Mouse (Mus musculus) myocyte (in vitro differentiated cells): ENCODE data around the gene Cnot1. TPM values are rescaled to one million over a fixed set of nuclear protein-coding genes. Genes with fewer than 3 reads are reported as not detected.

ENCODE experiments used
- H3K27me3 ChIP-seq: one replicate; pipeline ENCODE4 v1.6.1; 2011; ENCODE audit not compliant: control insufficient read depth, insufficient read depth, insufficient read length
- H3K36me3 ChIP-seq: one replicate; pipeline ENCODE4 v1.6.1; 2011; ENCODE audit not compliant: control insufficient read depth, insufficient read depth
- H3K4me2 ChIP-seq: one replicate; pipeline ENCODE4 v1.6.1; 2011; ENCODE audit warnings: low read depth, control low read depth
- H3K4me3 ChIP-seq: one replicate; pipeline ENCODE4 v1.5.1; 2011; ENCODE audit warnings: mild to moderate bottlenecking, control low read depth, moderate library complexity
- H3K79me2 ChIP-seq: one replicate; pipeline ENCODE4 v1.6.1; 2011; ENCODE audit not compliant: control insufficient read depth, insufficient read depth
- H3ac ChIP-seq: one replicate; pipeline ENCODE4 v1.6.1; 2011; ENCODE audit not compliant: control insufficient read depth, insufficient read length
- CEBPB ChIP-seq: IDR thresholded peaks from 2 replicates; pipeline ENCODE4 v1.6.1; 2011; ENCODE audit warnings: mild to moderate bottlenecking, moderate library complexity; ENCODE audit not compliant: poor library complexity, insufficient read depth, severe bottlenecking
- E2F4 ChIP-seq: IDR thresholded peaks from one replicate; pipeline ENCODE4 v1.6.1; 2011; ENCODE audit warnings: mild to moderate bottlenecking, control low read depth, moderate library complexity; ENCODE audit not compliant: insufficient read depth
- MAX ChIP-seq: IDR thresholded peaks from one replicate; pipeline ENCODE4 v1.6.1; 2011; ENCODE audit warnings: low read depth, mild to moderate bottlenecking, control low read depth
- MYOD1 ChIP-seq, 3 experiments: IDR thresholded peaks; one replicate each; pipeline ENCODE4 v1.6.1; 2011; ENCODE audit warnings: control low read depth in 2 of 3, low read depth in 2 of 3, mild to moderate bottlenecking in 2 of 3, moderate library complexity in 1 of 3; ENCODE audit not compliant: insufficient read length in 2 of 3, control insufficient read depth in 1 of 3
- MYOG ChIP-seq, 3 experiments: IDR thresholded peaks; one replicate each; pipeline ENCODE4 v1.6.1; 2011; ENCODE audit warnings: control low read depth in 2 of 3, low read depth in 2 of 3, mild to moderate bottlenecking in 2 of 3; ENCODE audit not compliant: insufficient read length in 2 of 3, control insufficient read depth in 1 of 3, insufficient read depth in 1 of 3
- POLR2A ChIP-seq: IDR thresholded peaks from one replicate; pipeline ENCODE4 v1.6.1; 2011; ENCODE audit warnings: low read depth, mild to moderate bottlenecking, control low read depth, moderate library complexity; ENCODE audit not compliant: insufficient read length
- POLR2AphosphoS2 ChIP-seq: IDR thresholded peaks from one replicate; pipeline ENCODE4 v1.6.1; 2011; ENCODE audit warnings: low read depth, control low read depth; ENCODE audit not compliant: insufficient read length
- REST ChIP-seq: IDR thresholded peaks from one replicate; pipeline ENCODE4 v1.6.1; 2011; ENCODE audit warnings: mild to moderate bottlenecking, control low read depth, moderate library complexity; ENCODE audit not compliant: insufficient read depth, insufficient read length
- SRF ChIP-seq: IDR thresholded peaks from one replicate; pipeline ENCODE4 v1.6.1; 2011; ENCODE audit warnings: low read depth; ENCODE audit not compliant: control insufficient read depth, insufficient read length
- TCF12 ChIP-seq: IDR thresholded peaks from one replicate; pipeline ENCODE4 v1.6.1; 2011; ENCODE audit warnings: mild to moderate bottlenecking, control low read depth; ENCODE audit not compliant: poor library complexity, insufficient read depth, severe bottlenecking
- TCF3 ChIP-seq: IDR thresholded peaks from one replicate; pipeline ENCODE4 v1.6.1; 2011; ENCODE audit warnings: low read depth, control low read depth; ENCODE audit not compliant: insufficient read length
- USF1 ChIP-seq: IDR thresholded peaks from one replicate; pipeline ENCODE4 v1.6.1; 2011; ENCODE audit warnings: low read depth, mild to moderate bottlenecking, control low read depth, moderate library complexity
- polyA plus RNA-seq: library from polyadenylated mRNA; unstranded; fragments of >200 nt; fragmentation: generic; extraction: Trizol; gene quantifications from one replicate; pipeline ENCODE4 v1.2.1, GENCODE M21; 2012; ENCODE audit warnings: missing spikeins

The Cnot1 gene
- polyA plus RNA-seq, result 32.7 TPM

- Histone ChIP-seq H3K4me2 (peak within 1 kb of the TSS; percentile 98), H3K36me3 (peaks cover 5% of the 10 kb centered on the region), H3ac (peak within 1 kb of the TSS; percentile 91), H3K79me2 (peaks cover 49% of the 10 kb centered on the region), H3K4me3 (peak within 1 kb of the TSS; percentile 56), H3K27me3 (no peaks in the 10 kb centered on the region)
- peak; percentile 57 for TF ChIP-seq POLR2A
- peak; percentile 46 for TF ChIP-seq E2F4
- TF ChIP-seq REST, result no peak
Measured at GRCm38 (mm10) chr8:95807331-95807843, at the start of gene Cnot1. Gene Cnot1 (minus strand): TSS chr8:95807464.

- H3K36me3 ChIP-seq, result no peaks in the 10 kb centered on the region
- TF ChIP-seq MAX (no peak), MYOD1 (IDR thresholded peaks at IDR 0.05; ENCODE audit: control insufficient read depth in 1 of 3, insufficient read length in 2 of 3, low read depth in 2 of 3) (no peak), TCF3 (no peak), USF1 (no peak), REST (no peak), SRF (no peak), TCF12 (no peak), POLR2A (no peak), POLR2AphosphoS2 (no peak), E2F4 (no peak), MYOG (IDR thresholded peaks at IDR 0.05; ENCODE audit: control insufficient read depth in 1 of 3, insufficient read depth in 1 of 3, insufficient read length in 2 of 3, low read depth in 2 of 3) (no peak), CEBPB (no peak)
- H3ac ChIP-seq, result no peak overlapping the region
- H3K4me2 ChIP-seq, result no peak overlapping the region
- peaks cover 21% of the 10 kb centered on the region for H3K79me2 ChIP-seq
- no peak overlapping the region for H3K4me3 ChIP-seq
- no peaks in the 10 kb centered on the region for H3K27me3 ChIP-seq
Measured at GRCm38 (mm10) chr8:95854174-95854573, 46.9 kb upstream of the Cnot1 start.

- TF ChIP-seq MYOD1 (IDR thresholded peaks at IDR 0.05; ENCODE audit: control insufficient read depth in 1 of 3, insufficient read length in 2 of 3, low read depth in 2 of 3), result no peak
- TF ChIP-seq MAX, result peak; percentile 71
- TF ChIP-seq E2F4, result no peak
- TF ChIP-seq POLR2AphosphoS2, result peak; percentile 56
- peak; percentile 100 for TF ChIP-seq USF1
- peak; percentile 36 for TF ChIP-seq POLR2A
- TF ChIP-seq TCF3, result no peak
- peaks cover 21% of the 10 kb centered on the region for H3K79me2 ChIP-seq
- H3K4me3 ChIP-seq, result peak within 1 kb of the TSS; percentile 83
- peaks cover under 1% of the 10 kb centered on the region for H3K36me3 ChIP-seq
- peak within 1 kb of the TSS; percentile 9 for H3ac ChIP-seq
- H3K4me2 ChIP-seq, result peak within 1 kb of the TSS; percentile 95
- H3K27me3 ChIP-seq, result no peaks in the 10 kb centered on the region
Measured at GRCm38 (mm10) chr8:95853102-95853843, 46.0 kb upstream of the Cnot1 start, which contains the start of gene Slc38a7. Gene Slc38a7 (minus strand): TSS chr8:95853539.

GRCm38 (mm10) chr8:95852290-95852689, 45.0 kb upstream of the Cnot1 start:
- Histone ChIP-seq H3K4me2 (peak overlapping the region; percentile 95), H3ac (peak overlapping the region; percentile 9), H3K36me3 (peaks cover 11% of the 10 kb centered on the region), H3K27me3 (no peaks in the 10 kb centered on the region), H3K4me3 (peak overlapping the region; percentile 83), H3K79me2 (peaks cover 27% of the 10 kb centered on the region)
- TF ChIP-seq POLR2AphosphoS2 (no peak), TCF12 (peak; percentile 4), TCF3 (no peak), POLR2A (peak; percentile 40), E2F4 (no peak), USF1 (peak; percentile 5), MYOG (IDR thresholded peaks at IDR 0.05; ENCODE audit: control insufficient read depth in 1 of 3, insufficient read depth in 1 of 3, insufficient read length in 2 of 3, low read depth in 2 of 3) (peak in 1 of 3 experiments; percentile 6), CEBPB (peak; percentile 99)

- Histone ChIP-seq H3K79me2 (peaks cover 27% of the 10 kb centered on the region), H3ac (no peak overlapping the region), H3K4me2 (no peak overlapping the region), H3K27me3 (no peaks in the 10 kb centered on the region), H3K36me3 (peaks cover 23% of the 10 kb centered on the region), H3K4me3 (no peak overlapping the region)
- TF ChIP-seq TCF12 (no peak), USF1 (no peak), MYOG (IDR thresholded peaks at IDR 0.05; ENCODE audit: control insufficient read depth in 1 of 3, insufficient read depth in 1 of 3, insufficient read length in 2 of 3, low read depth in 2 of 3) (no peak), CEBPB (no peak), POLR2A (no peak), POLR2AphosphoS2 (no peak), MAX (no peak), REST (no peak), E2F4 (no peak), MYOD1 (IDR thresholded peaks at IDR 0.05; ENCODE audit: control insufficient read depth in 1 of 3, insufficient read length in 2 of 3, low read depth in 2 of 3) (no peak), TCF3 (no peak), SRF (no peak)
Measured at GRCm38 (mm10) chr8:95850326-95850725, 43.1 kb upstream of the Cnot1 start.
